Comparison of ENCODE assay signal across 36 mouse cellular contexts in genomic region chr4:148011332-148011731, GRCm38 (mm10). TPM values are rescaled to one million over a fixed set of nuclear protein-coding genes. Genes with fewer than 3 reads are reported as not detected.
"Had no signal": no experiment of that assay in that cellular context is flagged by ENCODE, and none has a peak within 500 bp of the region (broad histone marks: within the 10 kb centered on the region; RNA-seq: fewer than 3 reads in every experiment).

No protein-coding gene starts in this region.

- H3K4me1 ChIP-seq: embryonic facial prominence, embryonic 10.5 days; embryonic facial prominence, embryonic 12.5 days; embryonic facial prominence, embryonic 13.5 days; embryonic facial prominence, embryonic 15.5 days; forebrain, embryonic 10.5 days; forebrain, embryonic 12.5 days; forebrain, embryonic 13.5 days; forebrain, embryonic 15.5 days had no signal

- H3K9ac ChIP-seq: embryonic facial prominence, embryonic 12.5 days; embryonic facial prominence, embryonic 13.5 days; embryonic facial prominence, embryonic 15.5 days; forebrain, embryonic 12.5 days; forebrain, embryonic 13.5 days; forebrain, embryonic 15.5 days; forebrain, postnatal 0 days had no signal

- DNase-seq: cerebellum, adult 9-10 months; cerebellum, adult 9-11 months; cerebellum, postnatal 10 days; cerebellum, postnatal 14 days; cerebellum, postnatal 25 days; cerebellum, postnatal 36 days; embryo, embryonic 11 days; forebrain, postnatal 0 days; gastrocnemius, adult 2 months; gastrocnemius, postnatal 10 days; gastrocnemius, postnatal 14 days; gastrocnemius, postnatal 25 days; gastrocnemius, postnatal 36 days; heart, adult 11 months; heart, adult 18-20 months; heart, adult 2 months had no signal

- H3K27me3 ChIP-seq: embryonic facial prominence, embryonic 12.5 days; embryonic facial prominence, embryonic 13.5 days; embryonic facial prominence, embryonic 15.5 days; forebrain, embryonic 12.5 days; forebrain, embryonic 13.5 days; forebrain, embryonic 15.5 days had no signal

- H3K4me2 ChIP-seq: embryonic facial prominence, embryonic 12.5 days; embryonic facial prominence, embryonic 13.5 days; embryonic facial prominence, embryonic 15.5 days; forebrain, embryonic 12.5 days; forebrain, embryonic 13.5 days; forebrain, embryonic 15.5 days had no signal

- H3K9me3 ChIP-seq: embryonic facial prominence, embryonic 10.5 days; embryonic facial prominence, embryonic 12.5 days; embryonic facial prominence, embryonic 13.5 days; embryonic facial prominence, embryonic 15.5 days; forebrain, embryonic 10.5 days; forebrain, embryonic 12.5 days; forebrain, embryonic 13.5 days; forebrain, embryonic 15.5 days had no signal

- H3K27ac ChIP-seq: embryonic facial prominence, embryonic 10.5 days; embryonic facial prominence, embryonic 12.5 days; embryonic facial prominence, embryonic 13.5 days; embryonic facial prominence, embryonic 15.5 days; forebrain, embryonic 10.5 days; forebrain, embryonic 12.5 days; forebrain, embryonic 13.5 days; forebrain, embryonic 15.5 days; gastrocnemius, adult 2 months; heart, adult 2 months had no signal

- H3K4me3 ChIP-seq: embryonic facial prominence, embryonic 10.5 days; embryonic facial prominence, embryonic 12.5 days; embryonic facial prominence, embryonic 13.5 days; embryonic facial prominence, embryonic 15.5 days; erythroblast, embryonic 14.5 days; forebrain, embryonic 10.5 days; forebrain, embryonic 12.5 days; forebrain, embryonic 13.5 days; forebrain, embryonic 15.5 days; gastrocnemius, adult 2 months; heart, adult 2 months had no signal

- ATAC-seq: forebrain, embryonic 13.5 days; forebrain, embryonic 14.5 days; forebrain, embryonic 15.5 days; forebrain, embryonic 16.5 days; forebrain, postnatal 0 days had no signal

RNA-seq across cellular contexts. Expression of gene Nppa, which starts 10.8 kb away (rescaled TPM):
- total RNA-seq: common myeloid progenitor, adult 5-6 weeks; forebrain, postnatal 0 days; gastrocnemius, adult 18-20 months; gastrocnemius, adult 2 months; gastrocnemius, postnatal 10 days; gastrocnemius, postnatal 14 days; gastrocnemius, postnatal 25 days; gastrocnemius, postnatal 36 days; gastrocnemius, postnatal 4 days; granulocyte monocyte progenitor cell, adult 5-6 weeks had no signal
- polyA plus RNA-seq: embryonic facial prominence, embryonic 14.5 days; erythroblast, embryonic 14.5 days; forebrain, embryonic 16.5 days; gonadal fat pad, adult 2 months had no signal

RNA-seq across cellular contexts. Expression of gene Nppb, which starts 25.7 kb away (rescaled TPM):
- total RNA-seq: common myeloid progenitor, adult 5-6 weeks; forebrain, postnatal 0 days; gastrocnemius, adult 18-20 months; gastrocnemius, adult 2 months; gastrocnemius, adult 8-10 months; gastrocnemius, postnatal 10 days; gastrocnemius, postnatal 14 days; gastrocnemius, postnatal 25 days; gastrocnemius, postnatal 36 days; gastrocnemius, postnatal 4 days; granulocyte monocyte progenitor cell, adult 5-6 weeks had no signal
- polyA plus RNA-seq: cortical plate, adult 2 months; embryonic facial prominence, embryonic 12.5 days; embryonic facial prominence, embryonic 14.5 days; erythroblast, embryonic 14.5 days; forebrain, embryonic 10.5 days; forebrain, embryonic 11.5 days; forebrain, embryonic 12.5 days; forebrain, embryonic 13.5 days; forebrain, embryonic 14.5 days; forebrain, embryonic 15.5 days; forebrain, embryonic 16.5 days; gonadal fat pad, adult 2 months had no signal
